Mouse (Mus musculus): ENCODE measurements at regions not wholly inside any gene's neighbourhood (a gene's known extent, or its start where the extent isn't known, plus 50 kb on each side); places are given as distances from the start of the nearest gene placed in this dataset.
"Not testable (repeated sequence)": the region's sequence is repeated elsewhere in the genome, so short reads cannot be mapped to it uniquely, and the experiment has no call there.

DNA sequence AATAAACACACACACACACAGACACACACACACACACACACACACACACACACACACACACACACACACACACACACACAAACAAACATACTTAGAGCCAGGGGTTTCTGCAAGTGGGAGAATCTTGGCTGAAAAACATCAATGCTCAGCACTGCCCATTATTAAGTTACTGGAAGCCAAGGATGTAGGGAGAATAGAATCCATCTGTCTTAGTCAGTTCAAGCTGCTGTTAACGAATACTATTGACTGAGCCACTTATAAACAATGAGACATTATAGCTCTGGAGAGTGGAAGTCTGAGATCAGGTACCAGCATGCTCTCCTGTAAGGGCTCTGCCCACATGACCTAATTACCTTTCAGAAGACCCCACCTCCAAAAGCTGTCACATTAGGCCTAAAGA, 87.4 kb downstream of the Fam174b start:
- no peak overlapping the region for H3K27ac ChIP-seq (ENCODE audit: low read depth, low read length)
- WGBS, result 66% methylated on average over 1 of the region's 1 CpGs

GRCm38 (mm10) chr7:73830581-73830980, 90.5 kb downstream of the Fam174b start:
- WGBS, result 89% methylated on average over 6 of the region's 6 CpGs
- Histone ChIP-seq H3K4me2 (no peak overlapping the region), H3K27me3 (ENCODE audit: control insufficient read depth, insufficient read depth, low read length) (no peaks in the 10 kb centered on the region), H3K9me3 (ENCODE audit: control insufficient read depth, low read length) (no peaks in the 10 kb centered on the region), H3K4me3 (ENCODE audit: low read depth, low read length) (no peak overlapping the region), H3K27ac (ENCODE audit: low read depth, low read length) (no peak overlapping the region), H3K9ac (ENCODE audit: low read length) (no peak overlapping the region), H3K36me3 (ENCODE audit: control insufficient read depth, insufficient read depth, low read length) (no peaks in the 10 kb centered on the region), H3K4me1 (ENCODE audit: control insufficient read depth, insufficient read depth, low read length) (no peaks in the 10 kb centered on the region)
- ATAC-seq (ENCODE audit: low FRiP score), result no peak
- DNase-seq (ENCODE audit: low spot score, missing footprints), result no peak

More for the DNA sequence above, 87.4 kb downstream of the Fam174b start:
- H3K9ac ChIP-seq (ENCODE audit: low read length), result no peak overlapping the region
- ATAC-seq (ENCODE audit: low FRiP score) (no peak), DNase-seq (ENCODE audit: low spot score, missing footprints) (no peak)
- no peak overlapping the region for H3K4me2 ChIP-seq
- H3K9me3 ChIP-seq (ENCODE audit: control insufficient read depth, low read length), result no peaks in the 10 kb centered on the region
- no peak overlapping the region for H3K4me3 ChIP-seq (ENCODE audit: low read depth, low read length)
- H3K27me3 ChIP-seq (ENCODE audit: control insufficient read depth, insufficient read depth, low read length), result no peaks in the 10 kb centered on the region
- H3K36me3 ChIP-seq (ENCODE audit: control insufficient read depth, insufficient read depth, low read length), result no peaks in the 10 kb centered on the region
- H3K4me1 ChIP-seq (ENCODE audit: control insufficient read depth, insufficient read depth, low read length), result no peaks in the 10 kb centered on the region

- Histone ChIP-seq H3K36me3 (ENCODE audit: control insufficient read depth, insufficient read depth, low read length) (no peaks in the 10 kb centered on the region), H3K4me1 (ENCODE audit: control insufficient read depth, insufficient read depth, low read length) (no peaks in the 10 kb centered on the region), H3K9me3 (ENCODE audit: control insufficient read depth, low read length) (no peaks in the 10 kb centered on the region), H3K27me3 (ENCODE audit: control insufficient read depth, insufficient read depth, low read length) (no peaks in the 10 kb centered on the region), H3K27ac (ENCODE audit: low read depth, low read length) (no peak overlapping the region), H3K4me2 (no peak overlapping the region), H3K9ac (ENCODE audit: low read length) (no peak overlapping the region), H3K4me3 (ENCODE audit: low read depth, low read length) (no peak overlapping the region)
- 86% methylated on average over 3 of the region's 3 CpGs for WGBS
- no peak for DNase-seq (ENCODE audit: low spot score, missing footprints)
- no peak for ATAC-seq (ENCODE audit: low FRiP score)
Observed at GRCm38 (mm10) chr7:73840381-73840780, 100.3 kb downstream of the Fam174b start.

DNA sequence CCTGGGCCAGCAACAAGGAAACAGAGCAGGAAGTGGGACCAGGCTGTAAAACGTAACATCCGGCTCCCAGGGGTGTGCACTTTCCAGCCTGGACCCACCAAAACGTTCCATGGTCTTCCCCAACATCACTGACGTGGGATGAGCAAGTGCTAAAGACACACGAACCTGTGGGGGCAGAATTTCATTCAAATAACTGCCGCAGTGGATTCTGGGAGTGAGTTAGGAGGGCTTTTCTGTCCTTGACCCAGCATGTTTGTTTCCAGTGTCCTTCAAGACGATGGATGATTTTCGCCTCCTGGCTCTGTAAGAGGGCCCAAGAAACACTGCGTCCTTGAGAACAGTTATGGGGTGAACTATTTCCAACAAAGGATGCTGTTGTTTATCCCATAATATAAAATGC, 112.1 kb downstream of the Fam174b start:
- ATAC-seq (ENCODE audit: low FRiP score), result no peak
- peak; percentile 68 for DNase-seq (ENCODE audit: low spot score, missing footprints)

GRCm38 (mm10) chr7:73853296-73853950, 113.3 kb downstream of the Fam174b start:
- H3K27ac ChIP-seq (ENCODE audit: low read depth, low read length); ATAC-seq (ENCODE audit: low FRiP score); H3K9ac ChIP-seq (ENCODE audit: low read length); H3K27me3 ChIP-seq (ENCODE audit: control insufficient read depth, insufficient read depth, low read length); DNase-seq (ENCODE audit: low spot score, missing footprints); H3K9me3 ChIP-seq (ENCODE audit: control insufficient read depth, low read length); H3K4me1 ChIP-seq (ENCODE audit: control insufficient read depth, insufficient read depth, low read length); H3K4me2 ChIP-seq; H3K36me3 ChIP-seq (ENCODE audit: control insufficient read depth, insufficient read depth, low read length); H3K4me3 ChIP-seq (ENCODE audit: low read depth, low read length): not testable (repeated sequence)
- WGBS, result 79% methylated on average over 3 of the region's 3 CpGs

More for the DNA sequence above, 112.1 kb downstream of the Fam174b start:
- Histone ChIP-seq H3K4me1 (ENCODE audit: control insufficient read depth, insufficient read depth, low read length) (no peaks in the 10 kb centered on the region), H3K9me3 (ENCODE audit: control insufficient read depth, low read length) (no peaks in the 10 kb centered on the region), H3K4me3 (ENCODE audit: low read depth, low read length) (no peak overlapping the region), H3K27me3 (ENCODE audit: control insufficient read depth, insufficient read depth, low read length) (no peaks in the 10 kb centered on the region), H3K9ac (ENCODE audit: low read length) (no peak overlapping the region), H3K4me2 (no peak overlapping the region), H3K36me3 (ENCODE audit: control insufficient read depth, insufficient read depth, low read length) (no peaks in the 10 kb centered on the region), H3K27ac (ENCODE audit: low read depth, low read length) (no peak overlapping the region)
- WGBS, result 86% methylated on average over 9 of the region's 9 CpGs

- ATAC-seq (ENCODE audit: low FRiP score), result no peak
- 49% methylated on average over 4 of the region's 4 CpGs for WGBS
- H3K4me2 ChIP-seq, result no peak overlapping the region
- H3K9me3 ChIP-seq (ENCODE audit: control insufficient read depth, low read length), result no peaks in the 10 kb centered on the region
- H3K27ac ChIP-seq (ENCODE audit: low read depth, low read length), result no peak overlapping the region
- H3K4me3 ChIP-seq (ENCODE audit: low read depth, low read length), result no peak overlapping the region
- DNase-seq (ENCODE audit: low spot score, missing footprints), result peak; percentile 97
- no peak overlapping the region for H3K9ac ChIP-seq (ENCODE audit: low read length)
- H3K27me3 ChIP-seq (ENCODE audit: control insufficient read depth, insufficient read depth, low read length), result no peaks in the 10 kb centered on the region
- no peaks in the 10 kb centered on the region for H3K36me3 ChIP-seq (ENCODE audit: control insufficient read depth, insufficient read depth, low read length)
- H3K4me1 ChIP-seq (ENCODE audit: control insufficient read depth, insufficient read depth, low read length), result no peaks in the 10 kb centered on the region
Observed at GRCm38 (mm10) chr7:73855489-73855888, 115.4 kb downstream of the Fam174b start.

- Histone ChIP-seq H3K9ac (ENCODE audit: low read length) (no peak overlapping the region), H3K4me1 (ENCODE audit: control insufficient read depth, insufficient read depth, low read length) (no peaks in the 10 kb centered on the region), H3K9me3 (ENCODE audit: control insufficient read depth, low read length) (no peaks in the 10 kb centered on the region), H3K36me3 (ENCODE audit: control insufficient read depth, insufficient read depth, low read length) (no peaks in the 10 kb centered on the region), H3K27ac (ENCODE audit: low read depth, low read length) (no peak overlapping the region), H3K27me3 (ENCODE audit: control insufficient read depth, insufficient read depth, low read length) (no peaks in the 10 kb centered on the region), H3K4me2 (no peak overlapping the region), H3K4me3 (ENCODE audit: low read depth, low read length) (no peak overlapping the region)
- WGBS, result 81% methylated on average over 6 of the region's 6 CpGs
- ATAC-seq (ENCODE audit: low FRiP score), result no peak
- no peak for DNase-seq (ENCODE audit: low spot score, missing footprints)
Observed at GRCm38 (mm10) chr7:73856908-73857307, 116.8 kb downstream of the Fam174b start.

DNA sequence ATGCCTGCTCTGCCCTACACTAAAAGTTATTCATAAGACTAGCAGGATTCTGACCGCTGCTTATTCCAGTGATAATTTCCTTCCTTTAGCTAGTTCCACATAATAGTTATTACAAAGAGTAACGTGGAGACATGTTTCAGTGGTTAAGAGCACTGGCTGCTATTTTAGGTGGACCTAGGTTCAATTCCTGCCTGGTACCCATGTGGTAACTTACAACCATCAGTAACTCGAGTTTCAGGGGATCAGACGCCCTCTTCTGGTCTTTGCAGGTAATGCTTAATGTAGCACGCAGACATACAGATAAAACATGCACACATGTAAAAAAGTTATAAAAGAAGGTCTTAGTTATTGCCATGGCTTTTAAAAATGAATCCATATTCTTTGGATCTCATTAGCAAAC, 125.0 kb downstream of the Fam174b start:
- Histone ChIP-seq H3K27ac (ENCODE audit: low read depth, low read length) (no peak overlapping the region), H3K9ac (ENCODE audit: low read length) (no peak overlapping the region), H3K9me3 (ENCODE audit: control insufficient read depth, low read length) (no peaks in the 10 kb centered on the region), H3K4me3 (ENCODE audit: low read depth, low read length) (no peak overlapping the region), H3K4me2 (no peak overlapping the region), H3K27me3 (ENCODE audit: control insufficient read depth, insufficient read depth, low read length) (no peaks in the 10 kb centered on the region), H3K4me1 (ENCODE audit: control insufficient read depth, insufficient read depth, low read length) (no peaks in the 10 kb centered on the region), H3K36me3 (ENCODE audit: control insufficient read depth, insufficient read depth, low read length) (no peaks in the 10 kb centered on the region)
- 67% methylated on average over 5 of the region's 5 CpGs for WGBS
- ATAC-seq (ENCODE audit: low FRiP score) (no peak), DNase-seq (ENCODE audit: low spot score, missing footprints) (no peak)

GRCm38 (mm10) chr7:73872181-73872580, 132.1 kb downstream of the Fam174b start:
- 50% methylated on average over 2 of the region's 2 CpGs for WGBS
- no peaks in the 10 kb centered on the region for H3K27me3 ChIP-seq (ENCODE audit: control insufficient read depth, insufficient read depth, low read length)
- no peaks in the 10 kb centered on the region for H3K4me1 ChIP-seq (ENCODE audit: control insufficient read depth, insufficient read depth, low read length)
- DNase-seq (ENCODE audit: low spot score, missing footprints) (no peak), ATAC-seq (ENCODE audit: low FRiP score) (no peak)
- H3K4me2 ChIP-seq, result no peak overlapping the region
- H3K4me3 ChIP-seq (ENCODE audit: low read depth, low read length), result no peak overlapping the region
- H3K9ac ChIP-seq (ENCODE audit: low read length), result no peak overlapping the region
- no peaks in the 10 kb centered on the region for H3K36me3 ChIP-seq (ENCODE audit: control insufficient read depth, insufficient read depth, low read length)
- H3K27ac ChIP-seq (ENCODE audit: low read depth, low read length), result no peak overlapping the region
- H3K9me3 ChIP-seq (ENCODE audit: control insufficient read depth, low read length), result no peaks in the 10 kb centered on the region
